Mouse (Mus musculus) neural tube, embryonic 12.5 days (tissue): ENCODE results near the gene Gkap1. TPM values are rescaled to one million over a fixed set of nuclear protein-coding genes. Genes with fewer than 3 reads are reported as not detected.
A peak's percentile ranks its signal among the peaks of the same experiment; 100 is the strongest.

Source experiments
- ATAC-seq: fragments of 200-750 bp; cut with Nextera tagmentation; 2 replicates; pipeline ENCODE4 v1.8.0; 2017; ENCODE audit warnings: low read depth, mild to moderate bottlenecking, moderate TSS enrichment, moderate library complexity; ENCODE audit not compliant: low FRiP score
- H3K27ac ChIP-seq: fragments of 300-500 bp; sonication (generic); 2 replicates; pipeline ENCODE4 v1.5.1; 2016
- H3K27me3 ChIP-seq: fragments of 300-500 bp; sonication (generic); replicated peaks from 2 replicates; pipeline ENCODE4 v1.6.1; 2016; ENCODE audit warnings: mild to moderate bottlenecking
- H3K36me3 ChIP-seq: fragments of 300-500 bp; sonication (generic); 2 replicates; pipeline ENCODE4 v1.6.1; 2016; ENCODE audit warnings: mild to moderate bottlenecking
- H3K4me1 ChIP-seq: fragments of 300-500 bp; sonication (generic); 2 replicates; pipeline ENCODE4 v1.6.1; 2016
- H3K4me2 ChIP-seq: fragments of 300-500 bp; sonication (generic); replicated peaks from 2 replicates; pipeline ENCODE4 v1.6.1; 2016; ENCODE audit warnings: mild to moderate bottlenecking
- H3K4me3 ChIP-seq: fragments of 300-500 bp; sonication (generic); 2 replicates; pipeline ENCODE4 v1.5.1; 2016
- H3K9ac ChIP-seq: fragments of 300-500 bp; sonication (generic); 2 replicates; pipeline ENCODE4 v1.6.1; 2016; ENCODE audit warnings: mild to moderate bottlenecking
- H3K9me3 ChIP-seq: fragments of 300-500 bp; sonication (generic); 2 replicates; pipeline ENCODE4 v1.6.1; 2016; ENCODE audit warnings: mild to moderate bottlenecking
- WGBS: fragments of 180-500 bp; shearing (Covaris S2); methylation state at CpG from one replicate; pipeline ENCODE4 v1.1.7; 2016; 5-methylcytosine and 5-hydroxymethylcytosine counted together
- polyA plus RNA-seq: library from polyadenylated mRNA; unstranded; fragments of >200 nt; fragmentation: Nextera tagmentation; extraction: Ambion mirVana; gene quantifications from 2 replicates; pipeline ENCODE4 v1.2.1, GENCODE M21; 2016

Gene Gkap1
- polyA plus RNA-seq, 1 experiment from 2014 or later, result 53.5 TPM

GRCm38 (mm10) chr13:58214346-58215252, 60.9 kb downstream of the Gkap1 start:
- peak; percentile 86 for ATAC-seq
- H3K4me1 ChIP-seq, result peaks cover 23% of the 10 kb centered on the region
- peak overlapping the region; percentile 96 for H3K9ac ChIP-seq
- WGBS, result 2% methylated on average over 49 of the region's 49 CpGs
- H3K9me3 ChIP-seq, result no peaks in the 10 kb centered on the region
- H3K27ac ChIP-seq, result peak overlapping the region; percentile 62; the same call in 1 of the 2 replicates
- H3K4me2 ChIP-seq, result peak overlapping the region; percentile 86
- H3K4me3 ChIP-seq, result peak overlapping the region; percentile 99
- H3K27me3 ChIP-seq, result no peaks in the 10 kb centered on the region
- no peaks in the 10 kb centered on the region for H3K36me3 ChIP-seq

- H3K9me3 ChIP-seq, result no peaks in the 10 kb centered on the region
- H3K27ac ChIP-seq, result no peak overlapping the region
- WGBS, result 75% methylated on average over 8 of the region's 8 CpGs
- peak overlapping the region; percentile 86 for H3K4me2 ChIP-seq
- no peaks in the 10 kb centered on the region for H3K36me3 ChIP-seq
- H3K4me1 ChIP-seq, result peaks cover 23% of the 10 kb centered on the region
- ATAC-seq, result no peak
- H3K4me3 ChIP-seq, result no peak overlapping the region
- peak overlapping the region; percentile 96 for H3K9ac ChIP-seq
- no peaks in the 10 kb centered on the region for H3K27me3 ChIP-seq
These were observed 61.7 kb downstream of the Gkap1 start for GRCm38 (mm10) chr13:58213801-58214200.

- H3K9ac ChIP-seq, result no peak overlapping the region
- H3K27ac ChIP-seq, result no peak overlapping the region
- H3K9me3 ChIP-seq, result no peaks in the 10 kb centered on the region
- H3K4me1 ChIP-seq, result peaks cover 23% of the 10 kb centered on the region
- no peaks in the 10 kb centered on the region for H3K36me3 ChIP-seq
- no peaks in the 10 kb centered on the region for H3K27me3 ChIP-seq
- 90% methylated on average over 2 of the region's 2 CpGs for WGBS
- ATAC-seq, result no peak
- no peak overlapping the region for H3K4me3 ChIP-seq
- H3K4me2 ChIP-seq, result no peak overlapping the region
These were observed 63.0 kb downstream of the Gkap1 start for GRCm38 (mm10) chr13:58212530-58212929.

GRCm38 (mm10) chr13:58210441-58210840, 65.1 kb downstream of the Gkap1 start:
- Histone ChIP-seq H3K4me2 (no peak overlapping the region), H3K27ac (no peak overlapping the region), H3K27me3 (no peaks in the 10 kb centered on the region), H3K9ac (no peak overlapping the region), H3K9me3 (no peaks in the 10 kb centered on the region), H3K4me3 (no peak overlapping the region), H3K36me3 (no peaks in the 10 kb centered on the region), H3K4me1 (peaks cover 23% of the 10 kb centered on the region)
- 89% methylated on average over 5 of the region's 5 CpGs for WGBS
- ATAC-seq, result no peak

GRCm38 (mm10) chr13:58206084-58206483, 69.4 kb downstream of the Gkap1 start:
- no peaks in the 10 kb centered on the region for H3K36me3 ChIP-seq
- 91% methylated on average over 4 of the region's 4 CpGs for WGBS
- H3K27ac ChIP-seq, result no peak overlapping the region
- H3K4me3 ChIP-seq, result no peak overlapping the region
- no peak overlapping the region for H3K9ac ChIP-seq
- no peaks in the 10 kb centered on the region for H3K27me3 ChIP-seq
- no peaks in the 10 kb centered on the region for H3K9me3 ChIP-seq
- H3K4me1 ChIP-seq, result 0 out of 2 replicates have a peak, but pooled peaks cover 3% of the 10 kb centered on the region
- ATAC-seq, result no peak
- H3K4me2 ChIP-seq, result no peak overlapping the region

- Histone ChIP-seq H3K27ac (no peak overlapping the region), H3K4me2 (no peak overlapping the region), H3K4me3 (no peak overlapping the region), H3K9ac (no peak overlapping the region), H3K4me1 (no peaks in the 10 kb centered on the region), H3K36me3 (no peaks in the 10 kb centered on the region), H3K9me3 (no peaks in the 10 kb centered on the region), H3K27me3 (no peaks in the 10 kb centered on the region)
- ATAC-seq, result no peak
- WGBS, result 80% methylated on average over 4 of the region's 4 CpGs
These were observed 70.5 kb downstream of the Gkap1 start for GRCm38 (mm10) chr13:58204986-58205385.

- H3K36me3 ChIP-seq, result no peaks in the 10 kb centered on the region
- H3K27ac ChIP-seq, result no peak overlapping the region
- no peaks in the 10 kb centered on the region for H3K4me1 ChIP-seq
- H3K27me3 ChIP-seq, result no peaks in the 10 kb centered on the region
- WGBS, result 94% methylated on average over 3 of the region's 3 CpGs
- ATAC-seq, result no peak
- H3K9me3 ChIP-seq, result no peaks in the 10 kb centered on the region
- no peak overlapping the region for H3K4me3 ChIP-seq
- H3K9ac ChIP-seq, result no peak overlapping the region
- H3K4me2 ChIP-seq, result no peak overlapping the region
These were observed 71.3 kb downstream of the Gkap1 start for GRCm38 (mm10) chr13:58204202-58204601.

GRCm38 (mm10) chr13:58202903-58203302, 72.6 kb downstream of the Gkap1 start:
- H3K4me3 ChIP-seq, result no peak overlapping the region
- H3K27me3 ChIP-seq, result no peaks in the 10 kb centered on the region
- no peak overlapping the region for H3K4me2 ChIP-seq
- WGBS, result 97% methylated on average over 1 of the region's 1 CpGs
- no peak for ATAC-seq
- H3K9me3 ChIP-seq, result no peaks in the 10 kb centered on the region
- H3K4me1 ChIP-seq, result no peaks in the 10 kb centered on the region
- no peak overlapping the region for H3K9ac ChIP-seq
- H3K27ac ChIP-seq, result no peak overlapping the region
- H3K36me3 ChIP-seq, result peaks cover 3% of the 10 kb centered on the region; the same call in 1 of the 2 replicates

- Histone ChIP-seq H3K27me3 (no peaks in the 10 kb centered on the region), H3K9ac (no peak overlapping the region), H3K4me2 (no peak overlapping the region), H3K4me3 (no peak overlapping the region), H3K4me1 (no peaks in the 10 kb centered on the region), H3K36me3 (peaks cover 10% of the 10 kb centered on the region), H3K27ac (no peak overlapping the region), H3K9me3 (no peaks in the 10 kb centered on the region)
- WGBS, result 96% methylated on average over 3 of the region's 3 CpGs
- ATAC-seq, result no peak
These were observed 73.6 kb downstream of the Gkap1 start for GRCm38 (mm10) chr13:58201908-58202307.

- no peak for ATAC-seq
- Histone ChIP-seq H3K27ac (no peak overlapping the region), H3K27me3 (no peaks in the 10 kb centered on the region), H3K4me2 (no peak overlapping the region), H3K36me3 (peaks cover 11% of the 10 kb centered on the region), H3K4me1 (no peaks in the 10 kb centered on the region), H3K9ac (no peak overlapping the region), H3K4me3 (no peak overlapping the region), H3K9me3 (no peaks in the 10 kb centered on the region)
- WGBS, result 91% methylated on average over 6 of the region's 6 CpGs
These were observed 74.2 kb downstream of the Gkap1 start for GRCm38 (mm10) chr13:58201343-58201742.

GRCm38 (mm10) chr13:58197981-58198640, 77.4 kb downstream of the Gkap1 start:
- 94% methylated on average over 7 of the region's 7 CpGs for WGBS
- Histone ChIP-seq H3K9me3 (no peaks in the 10 kb centered on the region), H3K9ac (no peak overlapping the region), H3K4me3 (no peak overlapping the region), H3K27me3 (no peaks in the 10 kb centered on the region), H3K36me3 (peaks cover 30% of the 10 kb centered on the region), H3K4me2 (no peak overlapping the region), H3K27ac (no peak overlapping the region), H3K4me1 (no peaks in the 10 kb centered on the region)
- ATAC-seq, result no peak

- Histone ChIP-seq H3K4me1 (no peaks in the 10 kb centered on the region), H3K4me2 (no peak overlapping the region), H3K4me3 (no peak overlapping the region), H3K36me3 (peaks cover 35% of the 10 kb centered on the region), H3K9me3 (no peaks in the 10 kb centered on the region), H3K27ac (no peak overlapping the region), H3K9ac (no peak overlapping the region), H3K27me3 (no peaks in the 10 kb centered on the region)
- WGBS, result 87% methylated on average over 3 of the region's 3 CpGs
- ATAC-seq, result no peak
These were observed 78.3 kb downstream of the Gkap1 start for GRCm38 (mm10) chr13:58197211-58197610.
